Mouse (Mus musculus) right cerebral cortex, adult 18-20 months (tissue): ENCODE measurements at regions not wholly inside any gene's neighbourhood (a gene's known extent, or its start where the extent isn't known, plus 50 kb on each side); places are given as distances from the start of the nearest gene placed in this dataset.
"Not testable (repeated sequence)": the region's sequence is repeated elsewhere in the genome, so short reads cannot be mapped to it uniquely, and the experiment has no call there.

ENCODE experiments used
- DNase-seq: peaks from one replicate; pipeline ENCODE4 v3.0.0; 2022; ENCODE audit warnings: mixed read lengths

GRCm38 (mm10) chr16:82661015-82661414 is 167.2 kb upstream of the Gm21833 start:
- peak; percentile 28 for DNase-seq

- DNase-seq, result no peak
Measured at GRCm38 (mm10) chr16:82674926-82675325, 153.3 kb upstream of the Gm21833 start.

GRCm38 (mm10) chr16:82683113-82683512 is 145.1 kb upstream of the Gm21833 start:
- DNase-seq, result not testable (repeated sequence)

- no peak for DNase-seq
Measured at GRCm38 (mm10) chr16:82700922-82701321, 127.3 kb upstream of the Gm21833 start.

GRCm38 (mm10) chr16:82711161-82711560 is 117.0 kb upstream of the Gm21833 start:
- peak; percentile 1 for DNase-seq

- DNase-seq, result peak; percentile 29
Measured at GRCm38 (mm10) chr16:82734117-82734516, 94.1 kb upstream of the Gm21833 start.

- DNase-seq, result no peak
Measured at GRCm38 (mm10) chr16:82758466-82758865, 69.7 kb upstream of the Gm21833 start.
